Mouse (Mus musculus) urinary bladder, postnatal 25 days (tissue): ENCODE results near the gene Cmip.

ENCODE experiments used
- DNase-seq: peaks from one replicate; pipeline ENCODE4 v3.0.0; 2022; ENCODE audit warnings: low spot score

Gene Cmip

DNA sequence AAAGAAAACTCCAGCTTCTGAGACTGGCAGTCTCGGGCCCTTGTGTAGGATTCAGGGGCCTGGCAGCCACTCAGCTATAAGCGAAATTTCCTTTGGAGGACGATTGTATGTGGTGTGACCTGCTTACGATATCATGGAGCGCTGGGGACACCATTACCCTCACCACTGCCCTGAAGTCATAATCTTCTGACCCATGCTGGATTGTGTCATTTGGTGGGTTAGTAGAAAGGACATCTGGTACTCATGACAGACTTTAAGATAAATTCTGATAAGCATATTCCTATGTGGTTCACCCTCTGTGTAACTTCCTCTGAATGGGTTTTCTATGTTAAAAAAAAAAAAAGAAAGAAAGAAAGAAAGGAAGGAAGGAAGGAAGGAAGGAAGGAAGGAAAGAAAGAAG, 69.9 kb downstream of the Cmip start:
- DNase-seq, result no peak

DNA sequence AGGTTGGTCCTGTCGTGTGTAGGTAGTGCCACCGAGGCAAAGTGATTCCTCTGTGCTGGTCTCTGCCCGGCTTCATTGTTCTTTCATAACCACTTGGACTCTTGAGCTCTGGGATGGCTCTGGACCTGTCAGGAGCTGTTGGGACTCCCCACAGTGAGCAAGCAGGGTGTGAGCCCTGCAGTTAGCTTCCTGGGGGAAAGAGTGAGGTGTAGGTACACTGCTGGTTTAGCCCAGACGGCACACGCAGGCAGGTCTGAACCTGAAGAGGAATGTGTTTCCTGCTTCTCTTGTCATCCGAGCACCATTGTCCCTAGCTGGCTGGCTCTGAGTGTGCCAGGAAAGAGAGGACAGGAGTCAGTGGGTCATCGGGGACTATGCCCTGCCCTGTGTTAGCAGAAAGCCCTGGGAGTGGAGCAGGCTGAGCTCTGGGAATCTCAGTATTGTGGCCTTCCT, 70.5 kb downstream of the Cmip start:
- DNase-seq, result peak; percentile 41

DNA sequence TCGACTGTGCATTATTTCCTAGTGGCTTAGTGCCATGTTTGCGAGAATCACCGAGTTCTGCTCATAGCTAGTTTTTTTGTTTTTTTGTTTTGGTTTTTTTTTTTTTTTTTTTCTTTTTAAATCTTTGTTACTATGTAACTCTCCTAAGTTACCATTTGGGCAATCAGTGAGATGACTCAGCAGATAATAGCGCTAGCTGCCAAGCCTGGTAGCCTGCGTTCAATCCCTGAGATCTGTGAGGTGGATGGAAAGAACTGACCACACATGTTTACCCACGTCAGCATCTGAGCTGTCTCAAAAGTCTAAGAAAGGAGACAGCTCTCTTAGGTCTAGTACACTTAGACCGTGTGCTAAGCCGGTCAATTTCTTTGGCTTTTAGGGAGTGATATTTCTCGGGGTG, 71.9 kb downstream of the Cmip start:
- DNase-seq, result no peak

DNA sequence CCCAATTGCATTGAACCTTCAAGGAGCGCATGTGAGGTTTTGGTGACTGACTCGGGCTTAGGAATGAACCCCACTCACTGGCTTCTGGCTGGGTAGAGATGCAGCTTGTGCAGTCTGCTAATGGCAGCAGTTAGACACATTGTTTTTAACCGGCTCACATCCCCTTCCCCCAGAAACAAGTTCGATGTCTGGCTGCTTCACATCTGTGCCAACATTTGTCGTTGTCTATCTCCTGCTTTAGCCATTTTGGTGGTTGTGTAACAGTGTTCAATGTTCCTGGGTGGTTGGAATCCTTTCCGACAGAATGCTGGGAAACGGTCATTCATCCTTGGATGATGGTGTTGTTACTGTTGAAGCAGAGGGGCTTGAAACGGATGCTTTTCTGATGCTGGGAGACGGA, 72.3 kb downstream of the Cmip start:
- no peak for DNase-seq

DNA sequence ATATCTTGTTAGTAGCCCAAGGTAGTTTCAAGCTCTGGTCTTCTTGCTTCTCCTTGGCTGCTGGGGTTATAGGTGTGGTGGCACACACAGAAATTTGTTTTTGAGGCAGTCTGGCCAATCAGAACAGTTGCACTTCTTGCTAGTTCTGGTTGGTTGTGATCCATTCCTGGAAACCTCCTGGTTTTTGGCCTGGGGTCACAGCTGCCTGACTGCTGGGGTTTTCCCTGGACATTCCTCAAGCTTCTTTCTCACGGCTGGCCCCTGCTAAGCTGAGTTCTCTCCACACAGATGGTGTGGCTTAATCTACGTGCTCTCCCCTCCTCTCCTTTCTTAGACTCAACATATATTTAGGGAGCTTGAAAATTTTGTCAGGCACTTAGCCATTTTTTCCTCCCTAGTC, 73.0 kb downstream of the Cmip start:
- DNase-seq, result no peak

DNA sequence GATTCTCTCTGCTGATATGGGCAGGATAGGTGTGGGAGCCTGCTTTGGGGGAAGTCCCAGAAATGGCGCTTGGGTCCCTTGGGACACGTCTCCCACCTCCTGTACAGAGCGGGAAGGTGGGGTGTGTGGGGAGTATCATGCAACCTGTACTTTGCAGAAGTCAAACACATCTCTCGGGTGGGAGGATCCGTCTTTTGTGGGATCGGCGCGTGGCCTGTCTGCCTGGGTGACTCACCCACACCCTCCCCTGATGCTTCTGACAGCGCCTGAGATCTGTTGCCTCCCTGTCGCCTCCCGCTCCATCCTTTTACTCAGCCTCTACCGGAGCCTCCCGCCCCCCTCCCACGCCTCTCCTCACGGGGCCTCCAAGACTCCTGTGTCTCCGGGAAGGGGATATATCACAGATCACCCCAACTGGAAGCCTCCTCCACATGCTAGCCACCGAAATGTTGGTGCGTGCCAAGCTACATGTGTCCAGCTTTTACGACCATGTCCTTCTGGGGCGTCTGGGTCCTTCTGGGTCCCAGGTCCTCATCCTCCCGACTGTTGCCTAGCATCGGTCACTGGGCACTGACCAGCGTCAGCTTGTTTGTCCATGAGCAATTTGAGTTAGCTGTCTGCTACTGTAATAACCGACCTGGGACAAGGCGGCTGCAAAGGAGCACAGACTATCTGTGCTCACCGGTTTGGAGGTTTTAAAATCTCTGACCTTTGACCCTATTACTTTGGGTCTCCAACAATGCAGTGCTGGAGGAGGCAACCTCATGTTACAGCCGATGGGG, 75.6 kb downstream of the Cmip start:
- no peak for DNase-seq

DNA sequence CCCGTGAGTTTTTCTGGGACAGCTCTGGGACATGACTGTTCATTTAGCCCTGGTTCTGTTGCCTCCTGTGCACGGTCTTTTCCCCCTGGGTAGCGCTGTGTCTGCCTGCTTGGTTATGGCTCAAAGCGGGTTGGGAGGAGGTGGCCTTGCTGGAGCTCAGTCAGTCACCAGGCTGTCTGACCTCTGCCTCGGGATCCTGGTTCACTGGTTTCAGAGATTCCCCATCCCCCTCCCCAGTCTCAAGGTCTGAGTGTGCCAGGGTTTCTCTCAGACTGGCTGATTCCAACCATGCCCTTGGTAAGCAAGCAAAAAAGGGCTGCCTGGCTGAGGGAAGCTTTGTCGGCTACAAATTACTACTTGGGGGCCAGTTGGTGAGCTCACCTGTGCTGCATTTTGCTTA, 76.8 kb downstream of the Cmip start:
- DNase-seq, result no peak

DNA sequence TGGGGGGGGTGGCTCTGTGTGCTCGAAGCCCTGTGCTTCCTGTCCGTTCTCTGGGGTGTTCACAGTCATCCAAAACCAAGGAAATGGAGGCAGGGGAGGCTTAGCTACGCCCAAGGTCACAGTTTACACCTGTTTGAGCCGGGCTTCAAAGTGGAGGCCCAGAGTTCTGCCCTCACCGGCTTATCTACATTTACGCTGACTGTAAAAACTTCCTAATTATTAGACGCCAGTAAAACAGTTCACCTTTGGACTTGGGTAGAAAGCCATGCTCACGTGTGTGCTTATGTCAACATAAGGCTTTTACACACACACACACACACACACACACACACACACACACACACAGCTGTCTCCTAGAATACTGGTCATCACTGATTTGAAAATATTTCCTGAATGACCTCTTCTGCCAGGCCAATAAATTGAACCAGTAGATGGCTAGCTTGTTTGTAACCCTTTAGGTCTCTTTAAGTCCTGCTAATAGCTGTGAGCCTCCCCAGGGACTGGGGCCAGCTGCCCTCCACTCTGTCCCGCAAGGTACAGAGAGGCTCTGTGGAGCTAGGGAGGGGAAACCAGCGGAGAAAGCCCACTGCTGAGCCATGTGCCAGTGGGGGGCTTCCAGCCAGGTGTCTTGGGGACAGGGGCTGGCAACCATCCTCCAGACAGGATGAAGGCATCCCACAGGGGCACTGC, 77.3 kb downstream of the Cmip start:
- no peak for DNase-seq

DNA sequence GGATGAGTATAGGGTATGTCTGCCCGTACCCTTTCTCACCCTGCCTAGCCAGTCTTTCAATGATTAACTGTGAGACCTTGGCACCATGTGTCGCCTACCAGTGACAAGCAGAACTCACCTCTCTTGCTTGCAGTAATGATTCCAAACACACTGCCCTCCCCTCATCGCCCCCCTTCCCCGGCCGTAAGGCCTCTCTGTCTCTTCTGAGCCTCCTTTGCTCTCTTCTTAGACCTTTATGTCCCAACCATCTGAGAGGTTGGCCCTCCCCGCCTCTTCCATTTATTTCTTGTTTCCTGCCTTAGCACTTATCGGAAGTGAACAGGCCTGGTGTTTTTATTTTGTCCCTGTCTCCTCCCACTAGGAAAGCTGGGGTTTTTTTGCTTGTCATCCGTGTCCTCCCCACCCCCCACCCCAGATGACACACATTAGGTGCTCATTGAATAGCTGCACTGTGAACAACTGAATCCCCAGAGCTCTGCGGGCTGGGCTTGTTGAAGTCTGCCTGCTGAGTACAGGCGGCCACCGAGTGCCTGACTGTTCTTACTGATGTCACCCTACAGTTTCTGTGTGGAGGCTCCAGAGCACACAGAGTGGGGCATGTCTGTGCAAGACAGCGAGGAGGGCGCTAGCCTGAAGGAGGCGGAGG, 78.0 kb downstream of the Cmip start:
- no peak for DNase-seq

DNA sequence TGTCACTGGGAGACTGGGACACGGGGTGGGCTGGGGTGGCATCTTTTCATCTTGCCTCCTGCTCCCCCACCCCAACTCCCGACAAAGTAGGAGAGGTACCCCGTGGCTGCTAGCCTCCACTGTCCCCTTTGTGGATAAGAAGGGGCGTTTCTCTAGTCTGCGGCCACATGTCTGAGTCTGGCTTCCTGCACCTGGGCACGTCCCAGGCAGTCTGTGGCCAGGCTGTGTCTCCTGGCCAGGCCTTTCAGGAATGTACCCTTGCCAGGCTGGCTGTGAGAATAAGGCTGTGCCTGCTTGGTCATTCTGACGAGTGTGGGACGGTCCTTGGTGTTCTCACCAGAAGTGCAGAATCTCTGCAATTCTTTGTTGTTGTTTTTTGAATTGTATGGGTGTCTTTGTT, 78.6 kb downstream of the Cmip start:
- DNase-seq, result peak; percentile 38

DNA sequence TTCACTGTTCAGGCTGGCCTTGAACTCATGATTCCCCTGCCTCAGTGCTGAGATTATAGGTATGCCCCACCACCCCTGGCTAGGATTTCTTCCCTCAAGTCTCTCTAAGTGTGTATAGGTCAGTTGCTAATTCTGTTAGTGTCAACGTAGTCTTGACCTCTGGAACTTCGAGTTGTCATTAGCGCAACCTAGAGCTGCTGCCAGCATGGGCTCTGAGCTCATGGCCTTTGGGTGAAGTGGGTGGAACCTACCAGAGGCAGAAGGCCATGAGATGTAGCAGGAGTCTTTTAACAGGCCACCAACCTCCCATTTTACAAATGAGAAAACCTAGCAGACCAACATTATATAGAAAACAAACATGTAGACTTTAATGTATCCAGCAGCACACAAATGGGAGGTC, 80.3 kb downstream of the Cmip start:
- no peak for DNase-seq

DNA sequence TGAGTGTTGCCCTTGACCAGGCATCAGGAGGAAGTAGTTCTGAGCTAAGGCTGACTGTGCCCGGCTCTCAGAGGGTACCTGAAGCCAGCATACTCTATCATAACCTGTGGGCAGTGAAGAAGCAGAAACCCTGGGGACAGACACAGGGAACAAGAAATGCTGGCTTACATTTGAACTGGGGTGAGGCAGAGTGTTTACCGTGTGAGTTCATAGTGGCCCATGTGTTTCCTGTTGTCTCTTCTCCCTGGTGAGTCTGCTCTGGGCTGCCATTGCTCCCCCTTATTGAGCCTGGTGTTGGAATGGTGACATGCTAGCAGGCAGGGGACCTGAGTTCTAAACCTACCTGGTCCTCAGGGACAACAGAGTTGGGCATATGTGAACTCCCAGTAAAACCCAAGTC, 81.8 kb downstream of the Cmip start:
- DNase-seq, result no peak

DNA sequence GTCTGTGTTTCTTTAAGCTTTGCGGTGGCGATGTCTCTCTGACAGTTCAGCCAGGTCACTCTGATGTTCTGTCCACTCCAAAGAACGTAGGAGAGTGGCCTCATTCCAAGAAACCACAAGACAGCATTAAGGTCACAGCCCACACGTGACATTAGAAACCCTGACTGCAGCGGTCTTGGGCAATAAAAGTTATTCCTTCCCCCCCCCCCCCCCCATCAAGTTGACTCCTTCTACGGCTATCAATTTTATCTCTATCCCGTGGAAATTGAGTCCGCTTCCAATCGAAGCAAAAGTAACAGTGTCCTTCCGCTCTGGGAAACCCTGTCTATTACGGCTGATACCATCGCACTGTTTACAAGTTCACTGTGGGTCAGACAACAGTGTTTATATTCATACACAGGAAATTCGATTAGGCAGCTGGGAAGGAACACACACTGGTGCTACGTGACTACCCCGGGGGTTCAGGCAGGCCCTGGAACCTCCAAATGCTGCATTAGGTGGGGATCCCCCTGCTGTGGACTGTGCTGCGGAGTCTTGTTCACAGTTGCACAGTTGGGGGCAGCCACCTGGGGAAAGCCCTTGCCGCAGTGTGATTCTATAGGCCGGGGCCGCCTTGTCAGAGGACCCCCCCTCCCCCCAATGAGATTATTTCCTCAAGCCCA, 82.6 kb downstream of the Cmip start:
- DNase-seq, result no peak

DNA sequence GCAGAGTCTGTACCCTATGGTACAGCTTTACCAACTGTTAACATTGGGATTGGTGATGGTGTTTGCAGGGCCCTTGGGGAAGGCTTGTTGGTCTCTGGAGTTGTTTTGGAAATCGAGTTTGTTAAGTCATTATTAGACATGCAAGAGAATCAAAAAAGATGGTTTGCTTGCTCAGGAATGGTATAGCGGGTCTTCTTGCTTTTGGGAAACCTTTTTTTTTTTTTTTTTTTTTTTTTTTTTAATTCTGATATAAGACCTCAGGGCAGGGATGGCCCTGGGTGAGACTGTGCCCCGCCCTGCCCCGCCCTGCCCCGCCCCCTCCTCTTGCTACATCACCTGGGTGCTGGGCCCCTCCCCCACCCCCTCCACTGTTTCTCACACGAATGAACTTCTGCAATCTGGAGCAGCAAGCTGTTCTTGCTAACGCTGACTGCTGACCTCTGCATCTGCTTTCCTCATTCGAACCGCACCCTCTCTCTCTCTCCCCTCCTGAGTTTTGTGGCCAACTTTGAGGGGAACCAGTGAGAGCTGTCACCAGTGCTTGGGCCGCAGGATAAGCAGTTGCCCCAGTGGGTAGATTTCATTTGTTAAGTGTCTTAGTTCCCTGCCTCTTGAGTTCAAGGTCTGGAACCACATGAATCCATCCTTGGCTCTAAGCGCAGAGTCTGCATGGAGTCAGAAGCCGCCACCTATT, 83.2 kb downstream of the Cmip start:
- DNase-seq, result no peak

DNA sequence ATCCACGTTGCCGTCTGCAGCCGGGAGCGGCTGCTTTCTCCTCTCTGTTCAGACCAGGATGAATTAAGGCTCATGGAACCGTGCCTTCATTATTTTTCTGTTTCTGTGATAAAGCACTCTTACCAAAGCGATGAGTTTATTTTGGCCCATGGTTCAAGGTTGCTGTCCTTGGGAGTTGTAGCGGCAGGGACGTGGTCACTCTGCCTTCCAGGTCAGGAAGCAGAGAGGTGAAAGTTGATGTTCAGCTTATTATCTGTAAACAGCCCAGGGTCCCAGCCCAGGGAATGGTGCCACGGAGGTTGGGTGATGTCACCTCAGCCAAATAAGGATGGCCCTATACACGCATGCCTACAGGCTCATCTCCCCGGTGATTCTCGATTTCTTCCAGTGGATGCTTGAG, 83.9 kb downstream of the Cmip start:
- DNase-seq, result no peak

DNA sequence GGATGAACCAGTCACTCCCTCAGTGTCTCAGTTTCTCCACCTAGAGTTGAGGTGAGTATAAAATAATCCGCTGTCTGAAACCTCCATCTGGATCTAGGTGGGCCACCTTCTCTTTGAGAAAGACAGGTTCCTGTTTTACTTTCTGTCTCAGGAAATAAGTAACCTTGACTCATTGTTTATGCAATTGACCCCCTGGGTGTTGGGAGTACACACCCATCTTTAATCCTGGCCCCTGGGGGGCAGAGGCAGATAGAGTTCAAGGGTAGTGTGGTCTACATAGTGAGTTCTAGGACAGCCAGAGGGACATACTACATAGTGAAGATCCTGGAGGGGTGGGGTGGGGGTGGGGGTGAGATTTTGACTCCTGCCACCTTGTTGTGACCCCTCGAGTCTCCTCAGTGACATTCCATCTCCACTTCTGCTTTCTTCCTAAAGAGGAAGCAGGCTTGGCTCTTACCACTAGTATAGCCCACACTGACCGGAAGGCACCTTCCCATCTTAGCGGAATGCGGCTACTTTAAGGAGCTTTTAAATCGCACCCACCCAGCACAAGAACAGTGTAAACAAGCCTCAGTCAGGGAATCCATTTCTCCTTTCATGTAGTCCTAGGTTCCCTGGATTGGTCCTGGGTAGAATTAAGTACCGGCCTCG, 86.0 kb downstream of the Cmip start:
- no peak for DNase-seq

DNA sequence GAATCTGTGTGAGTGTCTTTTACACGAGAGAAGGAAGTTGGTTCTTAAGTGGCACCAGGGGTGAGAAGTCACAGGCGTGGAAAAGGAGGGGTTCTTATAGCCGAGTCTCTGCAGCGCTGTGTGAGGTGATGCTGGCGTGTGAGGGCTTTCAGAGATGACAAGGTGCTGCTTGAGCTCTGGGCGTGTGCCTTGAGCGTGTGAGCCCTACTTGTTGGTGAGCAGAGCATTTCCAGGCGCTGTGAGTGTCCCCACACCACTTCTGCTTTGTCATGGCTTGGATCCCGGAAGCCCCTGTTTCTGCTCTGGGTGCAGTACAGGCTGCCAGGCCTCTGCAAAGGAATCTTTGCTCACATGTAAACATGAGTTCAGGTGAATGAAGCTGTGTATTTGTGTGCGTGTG, 86.6 kb downstream of the Cmip start:
- no peak for DNase-seq

DNA sequence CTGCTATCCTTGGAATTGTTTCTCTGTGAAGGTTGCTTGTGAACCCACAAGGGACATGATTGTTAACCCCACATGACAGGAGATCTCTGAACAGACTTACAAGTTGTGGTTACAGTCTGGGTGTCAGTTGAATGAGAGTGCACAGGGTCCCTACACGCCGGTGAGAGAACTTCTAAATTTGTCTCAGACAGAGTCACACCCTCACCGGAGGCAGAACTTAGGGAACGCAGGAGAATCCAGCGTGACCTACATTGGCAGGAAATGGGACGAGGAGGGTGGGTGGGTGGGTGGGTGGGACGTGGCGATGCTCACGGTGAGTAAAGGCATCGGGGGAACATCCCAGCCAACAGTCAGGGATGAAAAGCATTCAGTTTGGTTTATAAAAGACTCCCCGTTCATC, 88.0 kb downstream of the Cmip start:
- no peak for DNase-seq

DNA sequence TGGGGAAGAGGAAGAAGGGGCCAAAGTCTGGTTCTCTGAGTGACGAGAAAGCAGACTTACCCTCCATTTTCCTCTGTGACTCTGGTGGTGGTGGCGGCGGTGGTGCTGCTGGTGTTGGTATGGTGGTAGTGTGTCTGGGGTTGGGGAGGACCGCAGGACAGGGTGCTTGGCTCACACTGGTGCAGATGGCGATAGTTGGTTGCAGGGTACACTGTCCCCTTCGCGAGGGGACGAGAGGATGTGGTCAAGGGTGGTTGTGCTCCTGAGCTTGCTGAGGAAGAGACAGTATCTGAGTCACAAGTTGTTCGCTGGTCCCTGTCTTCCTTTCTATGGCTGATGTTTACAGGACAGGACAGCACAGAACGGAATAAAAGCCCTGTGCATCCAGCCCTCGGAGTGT, 88.5 kb downstream of the Cmip start:
- no peak for DNase-seq

DNA sequence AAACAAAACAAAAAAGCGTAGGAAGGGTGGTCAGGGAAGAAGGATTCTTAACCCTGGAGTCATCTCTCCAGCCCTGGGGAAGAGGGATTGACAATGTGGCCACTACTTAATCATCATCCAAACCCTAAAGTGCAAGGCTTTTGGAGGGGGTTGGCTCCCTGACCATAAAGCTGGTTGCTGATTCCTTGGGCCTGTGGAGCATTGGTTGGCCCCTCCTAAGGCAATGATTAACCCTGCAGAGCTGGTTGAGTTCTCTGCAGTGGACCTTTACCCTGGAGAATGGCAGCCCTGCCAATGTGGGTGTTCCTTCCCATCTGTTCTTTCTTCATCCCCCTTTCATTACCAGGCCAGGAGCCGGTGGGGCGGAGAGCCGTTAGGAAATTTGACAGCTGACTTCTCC, 90.7 kb downstream of the Cmip start:
- no peak for DNase-seq

DNA sequence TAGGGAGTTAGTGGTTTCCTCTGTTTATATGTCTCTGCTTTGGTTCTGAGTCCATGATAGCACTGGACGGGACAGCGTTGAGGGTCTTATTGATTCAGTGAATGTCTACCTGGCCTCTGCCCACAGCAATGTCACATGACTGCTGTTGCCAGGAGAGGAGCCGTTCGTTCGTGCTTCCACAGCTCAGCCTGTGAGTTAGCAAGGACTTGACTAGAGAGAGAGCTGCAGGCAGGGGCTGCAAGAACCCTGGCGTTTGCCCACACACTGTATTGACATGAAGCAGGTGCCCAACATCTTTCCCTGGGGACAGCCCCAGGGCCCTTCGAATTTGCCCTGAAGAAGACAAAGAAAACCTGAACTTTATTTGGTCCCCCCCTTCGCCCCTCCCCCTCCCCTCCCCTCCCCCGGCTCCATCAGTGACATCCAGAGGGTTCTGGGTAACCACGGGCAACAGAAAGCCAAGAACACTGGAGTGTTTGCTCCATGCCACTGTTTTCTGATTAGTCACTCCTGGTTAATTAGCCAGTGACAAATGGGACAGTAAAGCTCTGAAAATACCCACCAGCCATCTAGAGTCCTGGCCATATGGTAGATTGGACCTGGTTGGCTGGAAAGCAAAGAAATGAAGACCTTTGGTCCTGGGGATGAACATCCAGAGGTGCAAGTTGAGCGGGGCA, 92.0 kb downstream of the Cmip start:
- DNase-seq, result no peak
